Mouse (Mus musculus) frontal cortex, postnatal 14 days (tissue): Measurements from ENCODE around the gene Arhgap19.

Source experiments
- DNase-seq, 2 experiments: peaks; one replicate each; pipeline ENCODE4 v3.0.0; 2022; ENCODE audit warnings: low spot score in 2 of 2

Gene Arhgap19

DNA sequence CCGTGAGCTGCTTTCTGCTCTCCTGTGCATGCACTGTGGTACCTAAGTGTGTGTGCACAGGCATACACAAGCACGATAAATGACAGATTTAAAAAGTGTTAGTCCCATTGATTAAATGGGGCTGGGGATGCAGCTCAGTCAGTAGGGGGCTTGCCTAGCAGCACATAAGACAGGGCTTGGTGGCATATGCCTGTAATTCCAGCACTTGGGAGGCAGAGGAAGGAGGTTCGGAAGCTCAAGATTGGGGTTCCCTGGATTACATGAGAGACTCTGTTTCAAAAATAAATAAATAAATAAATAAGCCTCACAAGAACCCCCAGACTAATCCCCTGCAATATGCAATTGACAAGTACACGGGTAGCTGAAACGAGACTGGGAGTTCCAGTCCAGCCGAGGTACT lies 1.4 kb downstream of the Arhgap19 start:
- DNase-seq = no peak

DNA sequence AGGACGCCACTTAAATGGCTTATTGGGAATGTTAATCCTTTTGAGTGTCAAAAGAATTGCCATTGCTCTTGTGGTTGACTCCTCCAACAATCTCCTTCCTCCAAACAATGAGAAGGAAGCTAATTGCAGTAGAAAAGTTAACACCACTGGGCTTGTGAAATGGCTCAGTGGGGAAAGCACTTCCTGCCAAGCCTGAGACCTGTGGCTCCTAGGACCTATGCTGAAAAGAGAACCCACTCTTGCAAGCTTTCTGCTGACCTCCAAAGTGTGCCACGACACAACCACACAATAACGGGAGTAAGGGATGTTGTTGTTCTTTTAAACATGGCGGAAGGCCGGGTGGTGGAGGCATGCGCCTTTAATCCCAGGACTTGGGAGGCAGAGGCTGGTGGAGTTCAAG lies 4.3 kb downstream of the Arhgap19 start:
- no peak for DNase-seq

DNA sequence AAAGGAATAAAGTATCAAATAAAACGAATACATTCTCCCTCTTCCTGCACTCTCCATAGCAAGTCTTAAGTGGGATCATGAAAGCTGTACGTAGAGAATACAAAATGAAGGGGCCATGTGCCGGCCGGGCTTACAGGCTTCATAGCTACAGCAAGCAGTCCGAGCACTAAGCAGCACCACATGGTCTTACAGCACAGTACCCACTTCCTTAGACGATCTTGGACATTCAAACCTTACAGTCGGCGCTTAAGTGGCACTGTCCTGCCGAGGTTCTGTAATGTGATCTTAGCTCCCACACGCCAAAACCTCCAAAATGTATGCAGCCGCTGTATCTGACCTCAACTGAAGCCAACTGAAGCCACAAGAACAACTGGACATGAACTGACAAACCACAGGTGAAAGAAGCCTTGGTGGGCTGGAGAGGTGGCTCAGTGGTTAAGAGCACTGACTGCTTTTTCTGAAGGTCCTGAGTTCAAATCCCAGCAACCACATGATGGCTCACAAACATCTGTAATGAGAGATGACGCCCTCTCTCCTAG lies 5.0 kb downstream of the Arhgap19 start:
- no peak for DNase-seq

DNA sequence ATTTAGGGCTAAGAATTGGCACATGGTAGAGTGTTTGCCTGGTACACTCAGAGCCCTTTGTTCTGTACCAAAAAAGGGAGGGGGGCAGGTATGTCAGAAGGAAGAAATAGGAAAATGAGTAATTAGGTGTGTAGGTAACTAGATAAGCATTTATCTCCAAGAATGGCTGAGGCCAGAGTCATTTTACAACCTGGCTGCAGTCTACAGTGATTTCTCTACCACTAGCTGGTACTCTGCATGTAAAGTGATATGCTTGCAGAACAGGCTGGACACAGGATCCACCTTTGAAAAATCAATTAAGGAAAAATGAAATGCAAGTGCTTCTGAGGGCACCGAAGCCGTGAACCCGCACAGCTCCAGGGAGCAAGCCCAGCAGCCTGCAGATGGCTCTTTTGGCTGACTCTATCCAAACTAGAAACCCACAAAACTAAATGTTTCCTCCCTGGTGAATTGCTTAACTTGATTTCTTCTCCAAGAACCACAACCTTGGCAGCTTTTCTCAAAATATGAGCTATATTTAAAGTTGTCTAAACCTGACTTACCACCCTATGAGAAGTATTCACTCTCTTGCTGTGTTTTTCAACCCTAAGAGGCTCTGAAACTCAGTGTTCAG lies 5.6 kb downstream of the Arhgap19 start:
- no peak for DNase-seq

DNA sequence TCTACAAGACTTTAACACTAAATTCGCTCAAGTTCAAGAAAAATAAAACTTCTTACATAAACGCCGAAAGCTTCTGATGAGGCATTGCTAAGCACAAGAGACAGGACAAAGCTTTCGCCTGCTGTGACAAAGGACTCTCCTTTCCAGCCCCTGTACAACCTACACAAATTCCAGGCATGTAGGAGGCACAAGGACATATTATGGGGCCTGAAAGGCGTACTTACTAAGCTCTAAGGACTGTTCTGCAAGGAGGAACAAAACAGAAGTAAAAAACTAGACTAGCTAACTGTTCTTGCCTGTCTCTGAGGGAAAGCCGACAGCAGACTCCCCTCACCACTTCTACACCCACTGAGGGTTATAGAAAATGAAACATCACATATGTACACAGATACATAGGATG lies 6.9 kb downstream of the Arhgap19 start:
- DNase-seq = no peak

DNA sequence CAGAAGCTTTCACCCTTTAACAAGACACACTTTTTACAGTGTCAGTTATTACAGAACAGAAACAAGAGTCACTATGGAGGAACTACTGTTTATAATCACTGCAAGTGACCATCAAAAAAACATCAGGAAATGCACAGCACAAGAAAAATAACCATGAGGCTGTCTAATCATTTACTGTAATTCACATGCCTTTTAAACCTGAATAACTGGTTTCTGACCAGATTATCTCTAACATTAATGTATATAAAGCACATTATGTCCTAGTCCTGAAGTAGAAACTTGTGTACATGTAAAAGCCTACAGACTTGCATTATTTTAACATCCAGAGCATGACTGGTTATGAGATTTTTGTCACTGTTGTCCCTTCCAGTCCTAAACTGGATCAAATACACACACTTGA lies 7.8 kb downstream of the Arhgap19 start:
- no peak for DNase-seq

DNA sequence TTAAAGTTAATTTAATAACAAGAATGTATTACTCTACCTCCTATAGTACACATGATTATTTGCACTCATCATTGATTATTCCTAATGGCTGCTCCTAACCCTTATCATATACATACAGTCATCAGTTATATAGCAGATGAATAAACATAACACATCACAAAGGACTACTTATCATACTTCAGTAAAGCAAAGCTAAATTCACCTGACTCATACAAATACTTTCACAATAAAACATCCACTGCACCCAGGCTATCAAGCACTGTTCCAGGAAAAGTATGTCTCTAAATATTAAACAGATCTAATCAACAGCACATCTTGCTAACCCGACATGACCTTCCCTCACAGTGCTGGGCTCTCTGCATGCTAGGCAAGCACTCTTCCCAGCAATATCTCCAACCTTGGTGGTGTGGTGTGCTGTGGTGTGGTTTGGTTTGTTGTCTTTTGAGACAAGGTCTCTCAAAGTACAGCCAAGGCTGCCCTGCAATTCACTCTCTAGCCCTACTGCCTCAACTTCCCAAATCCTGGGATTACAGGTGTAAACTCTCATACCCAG lies 8.8 kb downstream of the Arhgap19 start:
- DNase-seq = no peak

DNA sequence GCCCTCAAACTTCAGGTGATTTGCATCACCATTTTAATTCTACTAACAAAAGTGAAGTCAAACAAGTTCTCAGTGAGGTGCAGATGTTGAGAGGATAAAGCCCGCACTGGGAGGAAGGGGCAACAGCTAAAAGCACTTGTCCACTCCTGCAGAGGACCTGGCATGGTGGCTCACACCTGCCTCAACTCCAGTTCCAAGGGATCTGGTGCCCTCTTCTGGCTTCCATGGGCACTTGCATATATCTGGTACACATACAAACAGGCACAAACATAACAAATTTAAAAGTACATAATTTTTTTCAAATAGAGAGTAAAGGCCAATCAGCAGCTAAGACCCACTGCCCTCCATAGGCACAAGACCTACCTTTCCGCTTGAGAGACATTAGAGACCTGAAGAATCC lies 10.5 kb downstream of the Arhgap19 start:
- DNase-seq = no peak

DNA sequence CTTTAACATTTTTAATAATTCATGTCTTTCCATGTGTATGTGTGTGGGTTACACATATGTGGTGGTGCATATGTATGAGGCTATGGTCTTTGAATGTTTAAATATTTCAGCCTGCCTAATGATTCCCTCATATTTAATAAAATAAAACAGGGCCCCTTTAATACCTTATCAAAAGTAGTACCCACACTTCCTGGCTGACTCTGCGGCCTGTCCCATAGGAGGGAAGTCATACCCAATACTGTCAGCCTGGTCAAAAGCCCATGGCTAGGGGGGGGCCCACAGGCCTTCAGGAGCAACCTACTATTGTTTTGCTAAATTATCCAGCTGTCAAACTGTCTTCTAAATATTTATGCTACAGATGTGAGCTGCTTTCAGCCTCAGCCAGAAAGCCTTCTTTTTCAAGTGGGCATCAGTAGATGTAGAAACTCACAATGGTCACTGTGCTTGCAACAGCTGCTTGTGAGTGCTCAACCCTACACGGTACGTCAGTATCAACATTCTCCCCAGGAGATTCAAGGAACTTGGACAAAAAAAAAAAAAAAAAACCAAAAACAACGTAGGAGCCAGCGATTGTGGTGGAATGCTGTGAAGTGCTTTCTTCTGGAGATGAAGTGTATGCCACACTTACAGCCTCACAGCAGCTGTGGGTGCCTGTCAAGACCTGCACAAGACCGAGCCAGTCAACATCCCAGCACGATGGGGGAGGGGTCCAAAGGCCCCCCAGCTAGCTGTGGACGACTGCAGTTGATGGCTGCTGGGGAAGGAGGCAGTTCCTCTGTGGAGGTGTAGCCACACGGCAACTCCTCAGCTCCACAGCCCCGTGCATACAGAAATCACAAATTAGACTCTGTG lies 12.5 kb downstream of the Arhgap19 start:
- DNase-seq = no peak

DNA sequence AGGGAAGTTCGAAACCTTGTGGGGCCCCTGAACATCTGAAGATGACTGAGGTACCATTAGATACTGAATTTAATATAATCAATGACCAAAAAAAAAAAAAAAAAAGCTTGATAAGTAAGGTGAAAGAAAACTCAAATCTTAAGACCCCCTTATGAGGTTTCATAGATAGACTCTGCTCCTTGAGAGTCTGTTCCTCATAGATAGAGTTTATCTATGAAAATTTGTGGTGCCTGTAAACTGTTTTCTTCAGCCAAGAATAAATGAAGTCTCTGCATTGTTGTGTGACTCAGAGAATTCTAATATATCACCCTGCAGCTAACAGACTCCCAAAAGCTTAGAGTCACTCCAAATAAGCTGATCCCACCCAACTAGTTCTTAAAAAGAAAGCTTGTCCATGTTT lies 15.0 kb downstream of the Arhgap19 start:
- no peak for DNase-seq

DNA sequence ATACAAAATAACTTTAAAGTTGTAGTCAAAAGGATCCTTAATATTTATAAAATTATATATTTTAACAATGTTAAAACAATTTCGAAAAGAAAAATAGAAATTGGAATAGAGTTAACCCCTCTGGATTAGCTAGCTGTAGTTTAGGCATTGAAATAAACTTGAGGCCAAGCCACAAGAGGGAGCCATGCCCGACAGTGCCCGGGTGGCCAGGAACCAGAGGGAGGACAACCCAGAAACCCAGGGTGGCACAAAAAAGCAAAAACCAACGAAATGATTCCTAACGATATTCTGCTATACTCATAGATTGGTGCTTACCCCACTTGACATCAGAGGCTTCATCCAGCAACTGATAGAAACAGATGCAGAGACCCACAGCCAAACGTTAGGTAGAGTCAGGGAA lies 24.3 kb downstream of the Arhgap19 start:
- no peak for DNase-seq

DNA sequence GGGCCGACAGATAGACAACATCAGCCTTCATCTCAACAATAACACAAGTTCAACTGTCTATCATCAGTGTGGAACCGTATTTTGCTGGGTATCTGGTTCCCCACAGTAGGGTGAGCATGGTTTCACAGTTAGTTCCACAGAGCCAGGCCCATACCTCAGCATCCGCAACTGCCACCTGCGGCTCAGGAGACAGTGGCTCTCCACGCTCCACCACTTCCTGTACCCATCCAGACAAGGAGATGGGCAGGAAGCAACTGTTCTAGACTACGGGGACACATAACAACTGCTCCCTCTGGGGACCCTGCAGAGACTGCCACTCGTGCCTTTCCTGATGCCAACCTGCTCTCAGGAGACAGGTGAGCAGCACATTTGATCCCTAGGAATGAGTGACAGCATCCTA lies 33.1 kb downstream of the Arhgap19 start:
- DNase-seq = no peak

DNA sequence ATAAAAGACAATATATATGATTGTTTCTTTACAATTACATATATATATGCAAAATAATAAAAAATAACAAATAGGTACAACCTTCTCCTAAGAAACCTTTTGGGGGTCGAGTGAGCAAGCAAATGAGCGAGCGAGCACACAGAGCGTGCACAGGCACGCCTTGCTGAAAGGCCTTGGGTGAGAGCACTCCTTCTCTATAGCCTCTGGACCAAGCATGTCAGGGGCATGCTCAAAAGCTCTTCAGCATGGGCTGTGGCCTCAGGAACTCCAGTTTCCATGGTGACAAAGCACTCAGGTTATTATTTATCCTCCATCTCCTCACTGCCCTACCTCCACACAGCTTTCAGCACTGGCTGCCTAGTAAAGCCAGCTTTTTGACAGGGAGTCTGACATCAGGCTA lies 35.2 kb downstream of the Arhgap19 start:
- no peak for DNase-seq

DNA sequence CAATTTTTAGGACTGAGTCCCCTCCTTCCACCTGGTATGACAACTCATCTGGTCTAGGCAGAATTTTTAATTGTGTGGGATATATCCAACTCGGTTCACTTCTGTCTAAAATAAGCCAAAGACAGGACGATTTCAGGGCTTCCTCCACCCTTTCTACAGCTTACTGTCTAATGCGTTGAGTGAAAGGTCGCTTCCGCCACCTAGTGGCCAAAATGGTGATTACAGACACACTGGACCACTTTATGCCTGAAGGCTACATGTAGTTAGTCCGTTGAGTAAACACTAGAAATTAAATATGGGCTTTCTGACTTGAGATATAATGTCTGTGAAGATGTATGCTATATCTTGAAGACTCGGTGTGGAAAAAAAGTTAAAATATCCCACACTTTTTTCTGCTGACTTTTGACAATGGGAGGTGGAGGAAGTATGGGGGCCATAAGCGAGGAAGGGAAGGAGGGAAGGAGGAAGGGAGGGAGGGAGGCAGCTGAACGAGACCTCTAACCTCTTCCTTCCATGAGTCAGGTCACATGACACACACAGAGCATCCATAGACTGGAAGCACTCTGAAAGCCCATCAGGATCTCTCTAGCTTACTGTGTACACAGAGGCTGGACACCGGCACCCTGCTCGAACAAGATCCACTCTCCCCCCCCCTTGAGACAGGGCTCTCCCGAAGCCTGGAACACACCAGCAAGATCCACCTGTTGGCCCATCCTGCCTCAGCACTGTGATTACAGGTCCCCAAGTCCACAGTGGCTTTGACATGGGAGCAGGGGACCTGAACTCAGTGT lies 37.8 kb downstream of the Arhgap19 start:
- DNase-seq = peak; percentile 82 to 96

DNA sequence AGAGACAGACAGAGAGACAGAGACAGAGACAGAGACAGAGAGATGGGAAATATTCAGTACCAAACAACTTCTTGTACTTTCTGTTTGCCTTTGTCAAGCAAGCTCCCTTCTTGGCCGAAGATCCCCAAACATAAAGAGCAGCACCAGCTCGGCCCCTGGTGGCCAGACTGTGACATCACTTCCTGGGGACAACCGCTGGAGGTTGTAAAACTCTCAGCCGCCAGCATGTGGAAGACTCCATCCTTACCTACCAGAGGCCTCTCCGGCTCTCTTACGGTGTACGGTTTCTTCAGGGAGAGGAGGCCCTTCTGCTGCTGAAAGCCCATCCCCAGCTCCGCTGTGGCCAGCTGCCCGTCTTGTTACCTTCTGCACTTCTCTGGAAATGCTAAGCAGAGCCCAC lies 40.3 kb downstream of the Arhgap19 start:
- DNase-seq = no peak

DNA sequence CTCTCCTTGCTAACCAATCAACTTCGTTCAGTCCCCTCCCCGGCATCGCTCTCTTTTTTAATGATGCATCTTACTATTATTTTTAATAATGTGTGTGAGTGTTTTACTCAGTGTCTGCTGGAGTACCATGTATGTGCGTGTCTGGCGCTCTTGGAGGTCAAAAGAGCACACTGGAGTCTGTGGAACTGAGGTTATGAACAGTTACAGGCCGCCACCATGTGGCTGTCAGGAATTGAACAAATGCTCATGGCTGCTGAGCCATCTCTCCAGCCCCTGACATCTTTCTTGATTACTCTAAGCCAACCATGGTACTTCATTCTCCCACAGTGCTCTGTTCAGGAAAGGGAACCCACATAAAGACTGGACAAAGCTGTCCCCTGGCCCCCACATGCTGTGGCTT lies 42.1 kb downstream of the Arhgap19 start:
- DNase-seq = no peak

DNA sequence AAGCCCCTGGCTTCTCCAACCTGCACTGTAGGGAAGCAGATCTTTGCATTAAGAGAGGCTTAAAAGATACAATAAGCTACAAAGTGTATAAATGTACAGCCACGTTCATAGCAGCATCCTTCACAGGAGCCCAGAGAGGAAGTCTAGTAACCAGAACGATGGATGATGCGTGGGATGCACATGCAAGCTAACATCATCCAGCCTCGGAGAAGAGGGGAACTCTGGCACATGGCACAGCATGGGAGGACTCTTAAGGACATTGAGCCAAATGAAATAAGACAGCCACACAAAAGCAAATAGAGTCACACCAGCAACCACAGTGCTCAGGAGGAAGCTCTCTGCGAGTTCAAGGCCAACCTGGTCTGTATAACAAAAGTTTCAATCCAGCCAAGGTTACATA lies 42.6 kb downstream of the Arhgap19 start:
- no peak for DNase-seq

DNA sequence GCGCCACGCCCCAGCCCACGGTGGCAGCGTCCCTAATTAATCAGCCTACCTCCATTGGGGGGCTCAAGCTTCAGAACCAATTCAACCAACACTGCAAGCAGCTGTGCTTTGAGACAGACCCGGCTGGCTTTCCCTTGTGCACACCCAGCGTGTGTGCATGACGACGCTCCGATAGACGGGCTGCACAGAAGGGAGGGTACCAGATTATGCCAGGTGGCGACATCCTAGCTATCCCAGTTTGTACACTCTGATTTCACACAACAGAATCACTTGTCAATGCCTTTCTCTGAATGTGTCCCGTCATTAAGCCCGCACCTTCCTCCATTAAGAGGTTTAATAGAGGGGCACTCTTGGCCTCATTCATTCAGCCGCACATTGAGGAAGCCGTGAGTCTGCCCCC lies 47.1 kb downstream of the Arhgap19 start:
- DNase-seq = no peak

DNA sequence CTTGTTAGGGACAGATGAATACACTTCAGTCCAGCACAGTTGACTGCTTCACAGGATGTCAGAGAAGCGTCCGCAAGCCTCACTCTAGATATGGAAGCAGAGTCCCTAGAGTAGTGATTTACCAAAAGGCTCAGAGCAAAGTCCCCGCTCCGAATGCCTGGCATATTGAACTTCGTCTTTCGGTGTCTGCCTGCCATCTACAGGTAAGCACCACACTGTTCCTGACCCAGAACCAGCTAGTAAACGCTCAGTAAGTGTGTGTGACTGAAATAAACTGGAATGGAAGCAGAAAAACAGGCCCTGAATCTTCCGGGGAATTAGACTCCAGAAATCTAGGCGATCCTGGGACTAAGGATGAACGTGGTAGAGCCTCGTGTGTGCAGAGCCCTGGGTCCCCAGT lies 49.9 kb downstream of the Arhgap19 start:
- no peak for DNase-seq

DNA sequence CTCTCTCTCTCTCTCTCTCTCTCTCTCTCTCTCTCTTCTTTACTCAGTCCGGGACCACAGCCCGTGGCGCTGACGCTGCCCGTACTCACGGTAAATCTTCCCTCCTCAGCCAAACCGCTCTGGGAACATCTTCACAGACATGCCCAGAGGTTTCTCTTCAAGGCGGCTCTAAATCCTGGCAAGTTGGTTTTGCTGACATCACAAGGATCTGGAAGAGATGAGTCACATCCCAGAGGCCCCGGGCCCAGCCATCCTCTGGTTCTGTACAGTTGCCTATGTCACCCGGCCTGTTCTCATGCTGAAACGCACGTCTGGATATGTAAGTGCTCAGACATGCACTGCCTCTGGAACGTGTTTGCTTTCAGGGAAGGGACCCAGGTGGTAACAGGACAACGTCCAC lies 54.4 kb downstream of the Arhgap19 start:
- DNase-seq = no peak

DNA sequence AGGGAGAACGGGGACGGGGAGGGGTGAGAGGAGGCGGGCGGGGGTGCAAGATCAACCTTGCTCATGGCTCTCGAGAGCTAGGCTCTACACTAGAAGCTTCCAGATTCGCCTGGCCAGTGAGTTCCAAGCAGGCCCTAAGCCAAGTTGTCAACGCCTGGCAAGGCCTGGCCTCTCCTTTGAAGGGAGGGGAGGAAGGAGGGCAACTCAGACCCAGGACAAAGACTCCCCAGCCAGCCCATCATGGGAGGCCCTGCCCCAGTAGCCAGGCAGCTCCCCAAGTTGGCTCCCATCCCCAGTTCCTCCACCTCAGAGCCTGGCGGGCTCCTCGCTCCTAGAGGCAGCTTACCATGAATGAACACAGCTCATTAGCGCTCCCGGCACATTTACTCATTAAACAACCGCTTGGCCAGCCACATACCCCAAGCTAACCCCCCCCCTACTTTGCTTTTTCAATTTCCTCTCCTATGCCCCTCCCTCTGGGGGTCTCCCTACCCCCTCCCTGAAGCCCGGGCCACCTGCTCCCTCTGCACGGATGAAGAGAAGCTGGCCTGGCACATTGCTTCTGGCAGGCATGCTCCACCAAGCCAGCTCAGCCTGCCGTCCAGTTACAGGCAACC lies 55.8 kb downstream of the Arhgap19 start:
- peak; percentile 47 to 68 for DNase-seq

DNA sequence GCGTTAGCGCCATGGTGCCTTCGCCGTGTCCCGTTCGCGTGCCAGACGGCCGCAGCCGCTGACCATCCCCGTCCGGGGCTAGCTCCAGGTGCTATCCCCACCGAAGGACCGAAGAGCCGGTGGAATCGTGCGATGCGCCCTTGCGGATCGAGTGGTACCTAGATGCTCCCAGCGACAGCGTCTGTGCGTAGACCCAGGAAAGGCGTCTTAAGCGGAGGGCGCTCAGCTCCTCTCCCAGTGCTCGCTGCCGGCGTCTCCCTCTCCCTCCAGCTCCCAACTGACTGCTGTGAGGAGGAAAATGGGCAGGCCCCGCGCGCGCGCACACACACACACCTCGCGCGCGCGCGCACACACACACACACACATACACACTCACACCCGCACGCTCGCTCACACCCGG lies 58.5 kb downstream of the Arhgap19 start, which contains the start of gene Slit1:
TSS of gene Slit1 (minus strand) at position 270 of the 400 bp plus-strand sequence.
- peak in 1 of 2 experiments; percentile 53 for DNase-seq
